Mouse (Mus musculus) effector memory CD4-positive, alpha-beta T cell, adult 5 months (primary cell): Measurements from ENCODE around the gene Hpf1. TPM values are rescaled to one million over a fixed set of nuclear protein-coding genes. Genes with fewer than 3 reads are reported as not detected.

Source experiments
- polyA plus RNA-seq: library from polyadenylated mRNA; unstranded; fragments of 100-300 nt; shearing (Covaris generic); gene quantifications from one replicate; pipeline ENCODE4 v1.2.1, GENCODE M21; 2017

The Hpf1 gene
- polyA plus RNA-seq: 55.4 TPM

DNA sequence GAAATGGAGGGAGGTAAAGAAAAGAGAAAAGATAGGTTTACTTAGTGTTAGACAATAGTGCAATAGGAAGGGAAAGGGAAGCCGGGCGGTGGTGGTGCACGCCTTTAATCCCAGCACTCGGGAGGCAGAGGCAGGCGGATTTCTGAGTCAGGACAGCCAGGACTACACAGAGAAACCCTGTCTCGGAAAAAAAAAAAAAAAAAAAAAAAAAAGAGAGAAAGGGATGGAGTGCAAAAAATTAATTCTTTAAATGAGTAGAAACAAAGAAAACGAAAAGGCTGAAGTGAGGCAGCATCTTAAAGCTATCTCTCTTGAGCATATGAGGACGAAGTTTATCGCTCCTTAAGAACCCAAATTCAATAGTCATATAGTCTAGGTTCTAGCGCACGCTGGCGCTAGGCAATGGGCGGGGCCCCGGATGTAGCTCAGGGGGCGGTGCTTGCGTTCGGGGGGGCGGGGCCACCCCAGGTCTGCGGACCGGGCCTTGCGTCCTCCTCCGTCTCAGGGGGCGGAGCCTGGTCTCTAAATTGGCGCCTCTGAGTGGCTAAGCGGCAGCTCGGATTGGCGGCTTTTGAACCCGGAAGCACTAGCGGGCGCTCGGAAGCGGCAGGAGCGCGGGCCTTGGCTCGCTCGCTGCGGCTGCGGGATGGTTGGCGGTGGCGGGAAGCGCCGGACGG is at the start of gene Hpf1:
Gene Hpf1 (plus strand): TSS at position 576 of the 677 bp plus-strand sequence.

Other genes with a start within 250 kb of the Hpf1 start
- gene Clcn3, start 92.9 kb downstream of the Hpf1 start, polyA plus RNA-seq: 41.0 TPM
- gene Nek1, start 102.8 kb downstream of the Hpf1 start, polyA plus RNA-seq: 11.4 TPM